Comparison of ENCODE assay signal across 21 mouse cellular contexts in genomic region chr1:127985391-127985790, GRCm38 (mm10).
DNase-seq lines count a peak whose midpoint lies in the region; ATAC-seq and TF ChIP-seq lines count a peak whose summit lies in the region.
"Had no signal": no experiment of that assay in that cellular context is flagged by ENCODE, and none has a peak within 500 bp of the region (broad histone marks: within the 10 kb centered on the region; RNA-seq: fewer than 3 reads in every experiment).

No protein-coding gene starts in this region.

- H3K4me3 ChIP-seq in forebrain, postnatal 0 days (ENCODE audit: low read depth, low read length) = no peak overlapping the region
- H3K4me3 ChIP-seq in forebrain, embryonic 14.5 days (ENCODE audit: low read depth, low read length) = no peak overlapping the region
- H3K4me3 ChIP-seq in kidney, embryonic 16.5 days (ENCODE audit: low read length) = no peak overlapping the region
- no peak overlapping the region for H3K4me3 ChIP-seq in kidney, adult 2 months (ENCODE audit: insufficient read depth, low read depth, low read length)
- H3K4me3 ChIP-seq in liver, embryonic 11.5 days (ENCODE audit: low read depth, low read length) = no peak overlapping the region
- no peak overlapping the region for H3K4me3 ChIP-seq in lung, adult 2 months (replicated peaks; ENCODE audit: extremely low read depth, low read depth, low read length)
- H3K4me3 ChIP-seq: embryonic facial prominence, embryonic 12.5 days; forebrain, embryonic 15.5 days; limb, embryonic 12.5 days; liver, embryonic 13.5 days; midbrain, embryonic 13.5 days had no signal

- DNase-seq in forebrain, postnatal 0 days = no peak
- no peak for DNase-seq in forebrain, embryonic 14.5 days (ENCODE audit: low spot score)
- no peak for DNase-seq in kidney, adult 2 months
- DNase-seq in embryo, embryonic 11.5 days (ENCODE audit: low read depth, low spot score) = peak; percentile 9
- DNase-seq in retina, embryonic 14.5 days (ENCODE audit: low spot score) = peak; percentile 40
- DNase-seq in liver, embryonic 11.5 days (ENCODE audit: low spot score) = no peak
- no peak for DNase-seq in lung, adult 2 months
- DNase-seq: adrenal gland, postnatal 10 days; cerebellum, adult 9-11 months; liver, embryonic 13.5 days; right cerebral cortex, adult 18-20 months; thymus, postnatal 14 days had no signal

- no peaks in the 10 kb centered on the region for H3K36me3 ChIP-seq in forebrain, postnatal 0 days (ENCODE audit: insufficient read depth)
- no peaks in the 10 kb centered on the region for H3K36me3 ChIP-seq in forebrain, embryonic 14.5 days (ENCODE audit: control insufficient read depth, insufficient read depth, low read length)
- no peaks in the 10 kb centered on the region for H3K36me3 ChIP-seq in kidney, embryonic 16.5 days (ENCODE audit: insufficient read depth, low read length)
- no peaks in the 10 kb centered on the region for H3K36me3 ChIP-seq in kidney, adult 2 months (ENCODE audit: control insufficient read depth, insufficient read depth, low read length)
- no peaks in the 10 kb centered on the region for H3K36me3 ChIP-seq in liver, embryonic 11.5 days (ENCODE audit: control insufficient read depth, insufficient read depth, low read length)
- H3K36me3 ChIP-seq: forebrain, embryonic 15.5 days; limb, embryonic 12.5 days; midbrain, embryonic 13.5 days had no signal

- no peak overlapping the region for H3K27ac ChIP-seq in forebrain, postnatal 0 days (ENCODE audit: low read depth, low read length)
- H3K27ac ChIP-seq in forebrain, embryonic 14.5 days (ENCODE audit: low read depth, low read length) = no peak overlapping the region
- H3K27ac ChIP-seq in kidney, embryonic 16.5 days (ENCODE audit: low read length) = peak overlapping the region; percentile 28; the same call in 1 of the 2 replicates
- no peak overlapping the region for H3K27ac ChIP-seq in kidney, adult 2 months (ENCODE audit: insufficient read depth, low read depth, low read length)
- no peak overlapping the region for H3K27ac ChIP-seq in liver, embryonic 11.5 days (ENCODE audit: low read depth, low read length)
- H3K27ac ChIP-seq: embryonic facial prominence, embryonic 12.5 days; forebrain, embryonic 15.5 days; limb, embryonic 12.5 days; liver, embryonic 13.5 days; macrophage; midbrain, embryonic 13.5 days; stomach, postnatal 0 days had no signal

- H3K4me2 ChIP-seq in forebrain, postnatal 0 days (ENCODE audit: low read depth) = no peak overlapping the region
- no peak overlapping the region for H3K4me2 ChIP-seq in forebrain, embryonic 14.5 days (ENCODE audit: low read length)
- no peak overlapping the region for H3K4me2 ChIP-seq in kidney, embryonic 16.5 days (replicated peaks; ENCODE audit: low read depth, low read length)
- no peak overlapping the region for H3K4me2 ChIP-seq in liver, embryonic 11.5 days
- H3K4me2 ChIP-seq: embryonic facial prominence, embryonic 12.5 days; forebrain, embryonic 15.5 days; limb, embryonic 12.5 days; liver, embryonic 13.5 days; midbrain, embryonic 13.5 days had no signal

- TF ChIP-seq POLR2A in kidney, adult 2 months (IDR thresholded peaks at IDR 0.05; ENCODE audit: low read depth, low read length) = no peak
- TF ChIP-seq POLR2A in lung, adult 2 months (IDR thresholded peaks at IDR 0.05; ENCODE audit: borderline replicate concordance, extremely low read depth, low read depth, low read length) = no peak

- TF ChIP-seq CTCF in forebrain, postnatal 0 days (IDR thresholded peaks at IDR 0.05; ENCODE audit: low read depth) = peak; percentile 6; the same call in 1 of the 2 replicates
- no peak for TF ChIP-seq CTCF in kidney, adult 2 months (conservative IDR thresholded peaks at IDR 0.05; ENCODE audit: insufficient read depth, insufficient read length, low read depth, low read length)
- TF ChIP-seq CTCF in lung, adult 2 months (IDR thresholded peaks at IDR 0.05; ENCODE audit: insufficient read depth, low read length) = no peak

- WGBS in forebrain, postnatal 0 days = 49% methylated on average over 3 of the region's 3 CpGs
- WGBS in forebrain, embryonic 14.5 days = 67% methylated on average over 3 of the region's 3 CpGs
- WGBS in kidney, embryonic 16.5 days = 8% methylated on average over 3 of the region's 3 CpGs
- 47% methylated on average over 3 of the region's 3 CpGs for WGBS in kidney, adult 2 months
- 70% methylated on average over 3 of the region's 3 CpGs for WGBS in liver, embryonic 11.5 days
- 61% methylated on average over 3 of the region's 3 CpGs for WGBS in lung, adult 2 months

- H3K27me3 ChIP-seq in forebrain, postnatal 0 days (ENCODE audit: insufficient read depth, low read length) = no peaks in the 10 kb centered on the region
- H3K27me3 ChIP-seq in forebrain, embryonic 14.5 days (replicated peaks; ENCODE audit: control insufficient read depth, insufficient read depth, low read length) = no peaks in the 10 kb centered on the region
- H3K27me3 ChIP-seq in kidney, embryonic 16.5 days (ENCODE audit: insufficient read depth, low read length) = no peaks in the 10 kb centered on the region
- no peaks in the 10 kb centered on the region for H3K27me3 ChIP-seq in kidney, adult 2 months (replicated peaks; ENCODE audit: control insufficient read depth, insufficient read depth, low read length)
- H3K27me3 ChIP-seq in liver, embryonic 11.5 days (replicated peaks; ENCODE audit: control insufficient read depth, insufficient read depth, low read length) = no peaks in the 10 kb centered on the region
- H3K27me3 ChIP-seq: embryonic facial prominence, embryonic 12.5 days; forebrain, embryonic 15.5 days; limb, embryonic 12.5 days; liver, embryonic 13.5 days; midbrain, embryonic 13.5 days; Patski had no signal

- H3K4me1 ChIP-seq in forebrain, postnatal 0 days (ENCODE audit: insufficient read depth) = peaks cover 8% of the 10 kb centered on the region
- 0 out of 2 replicates have a peak, but pooled peaks cover under 1% of the 10 kb centered on the region for H3K4me1 ChIP-seq in forebrain, embryonic 14.5 days (ENCODE audit: control insufficient read depth, insufficient read depth, low read length)
- H3K4me1 ChIP-seq in kidney, embryonic 16.5 days (ENCODE audit: insufficient read depth, low read length) = peaks cover 12% of the 10 kb centered on the region
- peaks cover 4% of the 10 kb centered on the region; the same call in 1 of the 2 replicates for H3K4me1 ChIP-seq in kidney, adult 2 months (ENCODE audit: control insufficient read depth, insufficient read depth, low read length)
- peaks cover 3% of the 10 kb centered on the region; the same call in 1 of the 2 replicates for H3K4me1 ChIP-seq in liver, embryonic 11.5 days (replicated peaks; ENCODE audit: control insufficient read depth, insufficient read depth, low read length)
- H3K4me1 ChIP-seq in lung, adult 2 months (ENCODE audit: control insufficient read depth, insufficient read depth, low read length) = peaks cover 11% of the 10 kb centered on the region
- H3K4me1 ChIP-seq: liver, embryonic 13.5 days had no signal

- H3K9ac ChIP-seq in forebrain, postnatal 0 days = no peak overlapping the region
- H3K9ac ChIP-seq in forebrain, embryonic 14.5 days (ENCODE audit: low read length) = no peak overlapping the region
- H3K9ac ChIP-seq in kidney, embryonic 16.5 days (replicated peaks; ENCODE audit: low read length) = no peak overlapping the region
- no peak overlapping the region for H3K9ac ChIP-seq in liver, embryonic 11.5 days (ENCODE audit: low read depth, low read length)
- H3K9ac ChIP-seq: embryonic facial prominence, embryonic 12.5 days; forebrain, embryonic 15.5 days; limb, embryonic 12.5 days; liver, embryonic 13.5 days; midbrain, embryonic 13.5 days had no signal

- no peaks in the 10 kb centered on the region for H3K9me3 ChIP-seq in forebrain, postnatal 0 days (ENCODE audit: low read length)
- no peaks in the 10 kb centered on the region for H3K9me3 ChIP-seq in forebrain, embryonic 14.5 days (replicated peaks; ENCODE audit: control insufficient read depth, low read length)
- H3K9me3 ChIP-seq in kidney, embryonic 16.5 days (ENCODE audit: low read length) = no peaks in the 10 kb centered on the region
- H3K9me3 ChIP-seq in liver, embryonic 11.5 days (ENCODE audit: control insufficient read depth, low read length) = no peaks in the 10 kb centered on the region
- H3K9me3 ChIP-seq: embryonic facial prominence, embryonic 12.5 days; forebrain, embryonic 15.5 days; limb, embryonic 12.5 days; liver, embryonic 13.5 days; midbrain, embryonic 13.5 days had no signal

- ATAC-seq in forebrain, postnatal 0 days = no peak
- no peak for ATAC-seq in forebrain, embryonic 14.5 days
- ATAC-seq in kidney, embryonic 16.5 days (ENCODE audit: low FRiP score, low TSS enrichment) = no peak
- no peak for ATAC-seq in liver, embryonic 11.5 days (replicated peaks; ENCODE audit: low FRiP score)
- ATAC-seq: forebrain, embryonic 15.5 days; inflammation-experienced regulatory T-cells, adult 6 months; midbrain, embryonic 13.5 days; Patski had no signal

Comparison
In these comparisons a context has a peak if more than half of its experiments do, and no peak if none do; other contexts are left out.
1. DNase-seq: peak in embryo, embryonic 11.5 days (single experiment) and retina, embryonic 14.5 days (single experiment); none in forebrain, postnatal 0 days (single experiment), forebrain, embryonic 14.5 days (single experiment), kidney, adult 2 months (single experiment), liver, embryonic 11.5 days (single experiment) and lung, adult 2 months (single experiment).